Mouse (Mus musculus) left cerebral cortex, adult 2 months (tissue): ENCODE measurements at regions not wholly inside any gene's neighbourhood (a gene's known extent, or its start where the extent isn't known, plus 50 kb on each side); places are given as distances from the start of the nearest gene placed in this dataset.
A peak's percentile ranks its signal among the peaks of the same experiment; 100 is the strongest.
"Not testable (repeated sequence)": the region's sequence is repeated elsewhere in the genome, so short reads cannot be mapped to it uniquely, and the experiment has no call there.

Experiments
- DNase-seq, 2 experiments: peaks; one replicate each; pipeline ENCODE4 v3.0.0; 2021 to 2022; ENCODE audit warnings: low spot score in 2 of 2, mixed read lengths in 1 of 2; ENCODE audit errors: extremely low spot score in 1 of 2
- H3K27ac ChIP-seq: fragments of 200-600 bp; 2 replicates; pipeline ENCODE4 v1.8.1; 2022
- H3K4me3 ChIP-seq: fragments of 200-600 bp; 2 replicates; pipeline ENCODE4 v1.8.1; 2022
- CTCF ChIP-seq: fragments of 200-600 bp; IDR thresholded peaks from 2 replicates; pipeline ENCODE4 v1.8.1; 2022; ENCODE audit warnings: antibody characterized with exemption, mild to moderate bottlenecking, moderate library complexity
- intact Hi-C: fragments of 180-260 bp; cut with DNase I; formaldehyde crosslinking; loops from one replicate; pipeline ENCODE4 v1.15.1; 2025

DNA sequence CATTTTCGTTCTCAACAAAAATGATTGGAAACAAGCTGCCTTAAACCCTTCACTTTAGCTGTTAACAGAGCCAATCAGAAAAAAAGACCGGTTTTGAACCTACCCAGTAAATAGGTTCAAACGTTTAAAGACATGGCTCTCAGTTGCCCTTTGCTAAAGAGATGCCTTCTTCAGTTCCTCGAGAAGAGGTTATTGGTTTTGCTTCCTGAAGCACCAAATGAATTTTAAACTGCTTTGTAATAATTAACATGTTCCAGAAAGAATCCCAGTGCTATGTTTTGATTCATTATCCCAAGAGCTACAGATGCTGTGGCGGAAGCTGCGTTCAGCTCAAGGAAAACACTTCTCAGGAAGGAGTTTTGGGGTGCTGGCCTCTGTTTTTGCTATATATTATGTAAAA is 160.1 kb upstream of the G2e3 start:
- DNase-seq, result no peak
- intact Hi-C loops, result loop anchor here (2.0 to 10.0 kb wide), 8 partner anchors 45 to 1813 kb away; no protein-coding TSS in a partner anchor
- TF ChIP-seq CTCF, result no peak
- peak overlapping the region; percentile 86 for H3K27ac ChIP-seq
- no peak overlapping the region for H3K4me3 ChIP-seq

DNA sequence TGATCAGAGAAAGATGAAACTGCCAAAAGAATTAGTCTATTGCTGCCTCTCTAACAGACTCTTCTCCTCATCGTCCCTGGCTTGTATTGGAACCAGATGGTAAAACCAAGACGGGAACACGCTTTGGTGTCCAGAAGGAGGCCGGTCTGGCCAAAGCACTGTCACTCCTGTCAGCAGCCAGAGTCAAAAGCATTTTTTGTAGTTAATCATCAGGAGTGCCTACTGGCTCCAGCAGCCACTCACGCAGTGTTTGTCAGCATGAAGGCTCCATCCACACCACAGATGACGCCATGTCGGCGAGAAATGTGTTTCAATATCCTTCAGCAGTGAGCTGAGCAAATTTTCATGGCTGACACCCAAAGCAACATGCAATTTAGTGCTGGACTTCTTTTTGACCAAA is 162.1 kb upstream of the G2e3 start:
- no peak for DNase-seq
- H3K4me3 ChIP-seq, result no peak overlapping the region
- peak overlapping the region; percentile 47 for H3K27ac ChIP-seq
- intact Hi-C loops, result loop anchor here (2.0 to 10.0 kb wide), 7 partner anchors 67 to 873 kb away; no protein-coding TSS in a partner anchor
- TF ChIP-seq CTCF, result no peak

DNA sequence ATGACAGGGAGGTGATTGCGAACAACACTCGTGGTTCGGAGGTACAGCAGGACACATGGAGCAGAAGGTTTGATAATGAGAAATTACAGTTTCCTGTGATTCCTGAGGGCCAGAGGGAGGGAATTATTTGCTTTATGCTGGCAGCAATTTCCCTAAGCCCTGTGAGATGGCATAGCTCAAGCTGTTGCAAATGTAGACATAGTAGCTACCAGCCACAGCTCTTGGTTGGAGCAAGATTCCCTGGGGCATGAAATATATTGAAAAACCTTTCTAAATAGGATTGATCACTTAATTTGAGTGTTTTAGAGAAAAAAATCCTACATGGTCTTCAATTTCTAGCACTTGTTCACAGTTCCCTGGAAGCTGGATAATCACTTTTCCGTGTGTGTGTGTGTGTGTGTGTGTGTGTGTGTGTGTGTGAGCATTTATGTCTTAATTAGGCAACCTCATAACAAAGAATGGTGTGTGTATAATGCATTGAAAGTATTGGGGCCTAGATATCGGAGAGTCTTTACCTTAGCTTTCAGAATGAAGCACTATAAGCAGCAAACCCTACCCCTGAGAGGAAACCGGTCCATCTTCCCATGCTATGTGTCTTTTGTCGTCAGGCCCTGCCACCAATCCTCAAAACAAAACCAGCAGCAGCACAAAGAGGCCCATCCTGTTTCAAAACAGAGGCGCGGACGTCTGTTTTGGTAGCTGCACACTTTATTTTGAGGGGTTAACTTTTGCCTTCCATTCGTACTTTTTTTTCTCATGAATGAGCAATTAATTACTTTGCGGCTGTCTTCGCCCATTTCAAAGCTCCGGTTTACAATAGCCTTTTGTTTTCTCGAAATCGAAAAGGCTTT is 172.7 kb upstream of the G2e3 start:
- Histone ChIP-seq H3K4me3 (no peak overlapping the region), H3K27ac (no peak overlapping the region)
- TF ChIP-seq CTCF, result no peak
- intact Hi-C loops, result no loop called here
- no peak for DNase-seq

DNA sequence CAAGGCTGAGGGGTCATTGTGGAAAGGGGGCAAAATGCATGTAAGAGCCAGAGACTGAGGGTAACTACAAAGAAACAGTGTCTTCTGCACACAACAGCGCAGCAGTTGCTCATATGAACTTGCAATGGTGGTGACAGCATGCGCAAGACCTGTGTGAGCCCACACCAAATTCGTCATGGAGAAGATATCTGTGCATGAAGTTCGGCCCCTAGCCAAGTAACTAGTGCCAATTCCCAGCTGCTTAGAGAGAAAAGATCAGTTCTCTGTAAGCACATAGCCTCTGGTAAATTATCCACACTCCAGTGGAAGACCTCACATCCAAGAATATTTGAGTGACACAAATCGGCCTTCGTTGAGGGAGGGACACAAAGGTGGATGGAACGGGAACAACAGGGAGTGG is 182.7 kb upstream of the G2e3 start:
- no peak for DNase-seq
- Histone ChIP-seq H3K4me3 (no peak overlapping the region), H3K27ac (no peak overlapping the region)
- TF ChIP-seq CTCF, result no peak
- intact Hi-C loops, result no loop called here

DNA sequence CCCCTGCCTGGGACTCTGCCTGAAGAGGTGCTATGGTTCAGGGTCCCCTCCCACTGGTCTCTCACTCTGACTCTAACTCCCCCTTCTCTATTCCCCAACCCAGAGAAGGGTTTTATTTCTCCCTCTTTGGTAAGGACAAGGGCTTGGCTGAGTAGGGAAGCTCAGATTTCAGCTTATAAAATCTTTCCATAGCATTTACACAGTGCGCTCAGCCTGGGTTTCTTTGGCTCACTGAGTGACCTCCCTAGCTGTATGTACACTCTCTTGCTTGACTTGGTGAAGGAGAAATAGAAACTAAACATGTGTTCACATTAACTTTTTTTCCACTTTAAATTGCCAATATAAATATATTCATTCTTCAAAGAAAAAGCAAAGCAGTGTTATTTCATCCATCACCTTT is 186.9 kb upstream of the G2e3 start:
- DNase-seq, result no peak
- Histone ChIP-seq H3K27ac (no peak overlapping the region), H3K4me3 (no peak overlapping the region)
- TF ChIP-seq CTCF, result no peak
- intact Hi-C loops, result no loop called here

DNA sequence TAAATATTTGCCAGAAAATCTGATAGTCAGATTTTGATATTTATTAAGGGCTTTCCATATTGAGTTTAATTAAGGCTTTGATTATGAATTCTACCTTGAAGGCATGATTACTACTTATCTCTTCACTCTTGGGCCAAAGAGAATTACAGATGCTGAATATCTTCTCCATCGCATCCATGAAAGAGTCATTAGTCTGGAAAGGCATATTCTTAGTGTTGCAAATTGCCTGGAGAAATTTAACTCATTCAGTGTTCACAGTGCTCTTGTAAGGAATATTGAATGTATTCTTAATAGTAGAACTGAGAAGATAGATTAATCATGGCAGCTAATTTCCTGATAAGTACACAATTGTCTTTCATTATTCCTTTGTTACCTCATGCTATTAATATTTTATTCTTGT is 187.7 kb upstream of the G2e3 start:
- H3K4me3 ChIP-seq, result no peak overlapping the region
- DNase-seq, result no peak
- intact Hi-C loops, result no loop called here
- H3K27ac ChIP-seq, result no peak overlapping the region
- TF ChIP-seq CTCF, result no peak

DNA sequence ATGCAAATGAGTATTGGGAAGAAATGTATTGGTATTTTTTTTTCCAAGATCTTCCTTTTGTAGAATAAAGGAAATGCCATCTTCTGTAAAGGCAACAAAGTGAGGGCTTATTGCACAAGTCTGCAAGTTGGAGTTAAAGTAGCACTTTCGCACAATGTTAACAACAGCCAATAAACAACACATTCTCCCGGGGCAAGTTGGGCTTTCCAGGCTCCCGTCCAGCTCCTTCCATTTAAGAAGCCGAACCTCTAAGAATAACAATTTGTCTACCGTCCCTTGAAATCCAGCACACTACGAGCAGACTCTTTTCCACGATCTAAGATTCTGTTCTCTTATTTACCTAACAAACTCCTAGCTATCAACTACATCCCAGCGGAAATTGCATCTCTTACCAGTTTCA is 199.9 kb upstream of the G2e3 start:
- DNase-seq, result no peak
- no peak overlapping the region for H3K4me3 ChIP-seq
- intact Hi-C loops, result no loop called here
- no peak overlapping the region for H3K27ac ChIP-seq
- no peak for TF ChIP-seq CTCF

DNA sequence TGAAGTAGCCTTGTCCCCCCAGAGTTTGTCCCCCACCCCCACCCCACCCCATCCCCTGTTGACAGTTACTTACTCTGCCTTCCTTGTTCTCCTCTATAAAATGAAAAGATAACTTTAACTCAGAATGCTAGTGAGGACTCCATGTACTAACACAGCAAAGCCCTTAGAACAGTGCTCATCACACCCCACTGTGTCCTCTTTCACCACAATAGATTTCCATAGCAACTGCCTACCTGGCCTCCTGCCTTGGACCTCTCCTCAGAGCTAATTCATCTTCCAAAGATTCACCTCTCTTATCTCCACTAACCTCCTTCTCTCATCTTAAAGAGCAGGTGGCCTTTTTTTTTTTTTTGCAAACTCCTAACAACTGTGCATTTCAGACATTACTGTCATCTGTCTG is 204.0 kb upstream of the G2e3 start:
- no peak for DNase-seq
- intact Hi-C loops, result loop anchor here (1.0 to 2.0 kb wide), 2 partner anchors 26 to 45 kb away; no protein-coding TSS in a partner anchor
- peak overlapping the region; percentile 81 for H3K27ac ChIP-seq
- no peak overlapping the region for H3K4me3 ChIP-seq
- no peak for TF ChIP-seq CTCF

DNA sequence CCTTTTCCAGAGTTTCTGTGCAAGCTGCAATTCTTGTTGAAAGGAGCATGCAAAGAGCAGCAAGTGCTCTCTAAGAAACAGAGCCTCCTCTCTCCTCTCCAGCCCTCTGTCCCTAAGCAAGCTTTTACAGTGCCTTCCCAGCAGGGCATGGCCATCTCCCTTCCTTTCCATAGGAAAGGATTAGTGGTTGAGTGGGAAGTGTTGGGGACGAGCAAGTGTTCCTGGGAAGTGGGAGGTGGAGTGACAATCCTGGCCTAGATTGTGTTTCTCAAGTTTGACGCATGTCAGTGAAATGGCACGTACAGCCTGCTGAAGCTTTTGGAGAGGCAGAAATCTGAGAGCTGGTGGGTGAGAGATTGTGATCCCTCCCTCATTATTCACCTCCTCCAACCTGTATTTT is 204.7 kb upstream of the G2e3 start:
- Histone ChIP-seq H3K27ac (peak overlapping the region; percentile 81), H3K4me3 (no peak overlapping the region)
- peak; percentile 49 to 54 for DNase-seq
- intact Hi-C loops, result loop anchor here (1.0 to 2.0 kb wide), 2 partner anchors 25 to 46 kb away; no protein-coding TSS in a partner anchor
- TF ChIP-seq CTCF, result no peak; the same call in 1 of the 2 replicates

DNA sequence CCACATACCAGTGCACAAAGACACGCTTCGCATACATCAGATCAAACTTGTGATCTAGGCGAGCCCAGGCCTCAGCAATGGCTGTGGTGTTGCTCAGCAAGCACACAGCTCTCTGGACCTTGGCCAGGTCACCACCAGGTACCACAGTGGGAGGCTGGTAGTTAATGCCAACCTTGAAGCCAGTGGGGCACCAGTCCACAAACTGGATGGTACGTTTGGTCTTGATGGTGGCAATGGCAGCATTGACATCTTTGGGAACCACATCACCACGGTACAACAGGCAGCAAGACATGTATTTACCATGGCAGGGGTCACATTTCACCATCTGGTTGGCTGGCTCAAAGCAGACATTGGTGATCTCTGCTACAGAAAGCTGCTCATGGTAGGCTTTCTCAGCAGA is 214.2 kb upstream of the G2e3 start:
- DNase-seq, intact Hi-C loops, H3K4me3 ChIP-seq, H3K27ac ChIP-seq: not testable (repeated sequence)

DNA sequence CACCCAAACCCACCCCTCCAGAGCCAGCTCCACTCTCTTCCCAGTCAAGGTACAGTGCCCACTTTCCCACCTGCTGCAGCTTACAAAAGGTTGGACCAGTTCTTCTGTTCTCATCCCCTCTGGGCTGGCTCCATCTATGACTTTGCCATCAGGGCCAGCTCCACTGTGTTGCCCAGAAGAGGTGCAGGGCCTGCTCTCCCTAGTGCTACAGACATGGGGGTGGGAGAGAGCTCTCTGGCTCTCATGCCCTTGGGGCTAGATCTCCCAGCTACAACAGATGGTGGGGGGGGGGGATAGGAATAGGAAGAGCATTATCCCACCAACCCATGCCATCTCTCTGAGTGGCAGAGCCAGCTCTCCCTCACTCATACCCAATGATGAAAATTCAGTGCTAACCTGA is 219.6 kb upstream of the G2e3 start:
- H3K4me3 ChIP-seq, result no peak overlapping the region
- DNase-seq, result no peak
- TF ChIP-seq CTCF, result no peak
- H3K27ac ChIP-seq, result no peak overlapping the region
- intact Hi-C loops, result no loop called here

DNA sequence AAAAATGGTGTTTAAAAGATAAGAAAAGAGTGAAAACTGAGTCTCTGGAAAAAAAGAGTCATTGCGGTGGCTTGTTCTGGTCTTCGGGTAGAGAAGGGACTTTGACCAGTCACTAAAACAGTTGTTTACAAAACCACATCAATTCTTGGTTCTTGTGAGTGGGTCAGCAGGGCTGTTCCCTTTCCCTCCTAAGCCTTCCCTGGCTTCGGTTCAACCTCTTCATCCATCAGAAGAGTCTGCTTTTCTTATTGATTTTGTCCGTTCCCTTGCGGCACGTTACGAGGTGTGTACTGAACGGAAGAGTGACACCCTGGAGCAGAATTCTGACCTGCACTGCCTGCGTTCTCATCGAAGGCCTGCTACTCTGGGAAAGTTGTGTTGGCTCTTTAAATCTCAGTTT is 229.1 kb upstream of the G2e3 start:
- intact Hi-C loops, result loop anchor here (1.0 to 10.0 kb wide), 8 partner anchors 25 to 1741 kb away; no protein-coding TSS in a partner anchor
- H3K27ac ChIP-seq, result peak overlapping the region; percentile 85
- DNase-seq, result no peak
- no peak overlapping the region for H3K4me3 ChIP-seq
- TF ChIP-seq CTCF, result no peak
